Mouse (Mus musculus): ENCODE data around the gene Tbcel. TPM values are rescaled to one million over a fixed set of nuclear protein-coding genes. Genes with fewer than 3 reads are reported as not detected.

Gene Tbcel
- total RNA-seq (2021), result 10 to 100 TPM; 30.1 to 31.6 TPM

DNA sequence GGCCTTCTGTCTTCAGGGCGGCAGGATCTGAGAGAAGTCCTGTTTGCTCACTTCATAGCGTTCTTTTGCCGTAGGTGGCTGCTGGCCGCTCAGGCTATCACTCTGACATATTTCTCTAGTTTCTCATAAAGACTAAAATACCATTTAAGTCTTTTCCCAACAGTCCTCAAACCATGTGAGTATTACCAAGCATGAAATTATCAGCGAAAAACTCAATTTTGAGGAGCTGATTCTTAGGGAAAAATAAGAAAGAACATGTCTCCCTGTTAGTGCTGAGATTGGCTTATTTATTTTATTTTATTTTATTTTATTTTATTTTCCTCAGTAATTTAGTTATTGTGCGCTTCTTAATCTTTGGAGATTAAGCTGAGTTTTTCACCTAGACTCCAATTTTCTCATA, at the start of gene Tbcel:
Gene Tbcel, minus strand, starts transcription at position 101 of the 400 bp plus-strand sequence.
- no peak for DNase-seq
- intact Hi-C loops (cut with DNase I), result no loop called here

DNA sequence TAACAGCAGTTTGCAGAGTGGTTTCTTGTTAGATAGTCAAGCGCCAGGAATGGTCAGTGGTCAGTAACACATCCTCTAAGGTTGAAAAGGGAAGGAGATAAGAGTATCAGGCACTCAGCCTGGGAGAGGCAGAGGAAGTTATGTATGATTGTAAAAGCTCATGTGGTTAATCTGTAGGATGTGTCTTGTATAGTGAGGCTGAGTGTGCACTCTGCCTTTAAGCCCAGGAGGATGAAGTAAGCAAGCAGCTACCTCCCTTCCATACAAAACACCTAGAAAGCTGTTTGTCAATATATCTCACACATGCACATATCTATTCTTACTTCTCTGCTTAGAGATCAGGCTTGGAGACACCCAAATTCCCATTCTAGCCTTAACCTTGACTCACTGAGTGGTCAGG, 47.6 kb upstream of the Tbcel start:
- intact Hi-C loops (cut with DNase I), result no loop called here
- DNase-seq, result no peak

DNA sequence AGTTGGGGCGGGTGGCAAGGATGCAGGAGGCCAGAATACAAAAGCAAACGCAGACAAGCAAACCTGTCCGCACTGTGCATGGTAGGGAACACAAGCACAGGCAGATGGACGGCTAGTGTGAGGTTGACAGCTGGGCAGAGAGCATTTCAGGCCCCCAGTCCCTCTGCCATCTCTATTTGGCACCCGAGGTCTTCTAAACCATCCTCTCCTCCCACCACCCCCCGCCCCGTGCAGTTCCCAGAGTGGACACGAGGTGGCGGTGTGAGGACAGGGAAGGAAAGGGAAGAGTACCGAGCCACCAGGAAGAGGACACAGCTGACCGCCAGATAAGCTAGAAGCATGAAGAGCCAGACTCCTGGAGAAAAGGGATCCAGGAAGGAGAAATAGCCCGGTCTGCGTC, 42.5 kb upstream of the Tbcel start:
- intact Hi-C loops (cut with DNase I), result loop anchor here (2.0 kb wide), 1 partner anchor 395 kb away; the partner anchor contains the start of gene Grik4
- peak; percentile 96 for DNase-seq

DNA sequence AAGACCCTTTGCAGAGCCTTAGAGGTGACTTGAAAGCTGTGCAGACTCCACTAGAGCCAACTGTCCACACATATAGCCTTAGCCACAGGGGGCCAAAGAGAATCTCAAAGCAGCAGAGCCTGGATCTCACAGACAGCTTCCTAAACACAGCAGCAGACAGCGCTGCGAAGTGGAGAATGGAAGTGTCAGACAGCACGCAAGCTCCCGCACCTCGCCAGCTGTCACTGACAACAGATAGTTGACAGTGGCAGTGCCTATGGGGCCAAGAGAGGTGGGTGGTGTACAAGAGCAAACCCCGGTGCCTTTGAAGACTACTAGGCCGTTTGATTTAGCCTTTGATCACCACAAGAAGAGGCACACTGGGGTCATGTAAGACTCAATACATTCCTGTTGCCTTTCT, 41.4 kb upstream of the Tbcel start:
- DNase-seq, result no peak
- intact Hi-C loops (cut with DNase I), result no loop called here

DNA sequence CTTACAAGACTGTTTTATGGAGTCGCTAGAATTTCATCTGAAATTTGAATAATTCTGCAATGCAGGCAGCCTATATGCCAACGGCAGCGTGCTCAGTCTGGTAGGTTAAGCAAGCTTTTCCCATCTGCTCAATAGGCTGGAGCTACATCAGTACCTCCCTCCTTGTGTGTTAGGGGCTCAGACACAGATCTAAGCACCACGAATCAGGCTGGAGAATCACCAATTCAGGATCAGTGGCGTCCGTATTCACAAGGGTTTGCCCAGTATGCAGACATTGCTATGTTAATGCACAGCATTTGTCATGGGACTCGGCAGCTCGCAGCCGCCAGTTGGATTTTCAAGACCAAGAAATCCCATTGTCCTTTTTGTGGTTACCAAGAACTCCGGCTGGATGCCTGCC, 36.9 kb upstream of the Tbcel start:
- DNase-seq, result no peak
- intact Hi-C loops (cut with DNase I), result no loop called here

DNA sequence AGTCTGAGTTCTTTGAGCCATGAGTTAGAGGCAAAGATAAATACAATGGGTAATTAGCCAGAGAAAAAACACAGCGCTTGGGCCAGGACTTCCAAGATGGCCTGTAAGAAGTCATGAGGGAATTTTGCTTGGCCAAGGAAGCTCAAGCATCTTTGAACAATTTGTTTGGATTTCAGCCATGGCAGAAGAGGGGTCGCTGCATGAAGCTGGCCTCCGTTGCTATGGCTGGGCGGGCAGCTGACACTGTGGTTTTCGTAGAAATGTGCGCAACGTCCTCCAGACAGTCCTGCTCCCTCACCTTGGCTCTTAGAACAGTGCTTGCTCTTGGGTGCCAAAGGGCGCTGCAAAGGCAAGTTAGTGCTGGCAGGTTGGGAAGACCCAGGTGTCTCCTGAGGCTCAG, 25.9 kb upstream of the Tbcel start:
- peak; percentile 45 for DNase-seq
- intact Hi-C loops (cut with DNase I), result no loop called here

DNA sequence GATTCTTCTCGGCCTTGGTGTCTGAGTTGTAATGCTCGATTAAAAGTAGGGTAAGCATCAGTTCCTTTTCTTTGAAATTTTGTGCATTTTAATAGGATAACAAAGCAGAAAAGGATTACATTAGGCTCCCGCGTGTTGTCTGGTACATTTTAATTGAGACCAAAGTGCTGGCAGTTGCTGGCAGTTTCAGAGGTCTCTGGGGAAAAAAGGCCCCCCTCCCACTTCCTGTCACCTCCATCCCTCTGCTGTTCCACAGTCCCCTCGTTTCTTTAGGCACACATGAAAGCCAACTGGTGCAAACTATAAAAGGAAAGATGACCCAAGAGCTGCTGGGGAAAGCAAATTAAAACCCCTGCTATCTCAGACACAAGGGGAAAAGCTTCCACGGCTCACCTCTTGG, 25.4 kb upstream of the Tbcel start:
- intact Hi-C loops (cut with DNase I), result no loop called here
- no peak for DNase-seq

DNA sequence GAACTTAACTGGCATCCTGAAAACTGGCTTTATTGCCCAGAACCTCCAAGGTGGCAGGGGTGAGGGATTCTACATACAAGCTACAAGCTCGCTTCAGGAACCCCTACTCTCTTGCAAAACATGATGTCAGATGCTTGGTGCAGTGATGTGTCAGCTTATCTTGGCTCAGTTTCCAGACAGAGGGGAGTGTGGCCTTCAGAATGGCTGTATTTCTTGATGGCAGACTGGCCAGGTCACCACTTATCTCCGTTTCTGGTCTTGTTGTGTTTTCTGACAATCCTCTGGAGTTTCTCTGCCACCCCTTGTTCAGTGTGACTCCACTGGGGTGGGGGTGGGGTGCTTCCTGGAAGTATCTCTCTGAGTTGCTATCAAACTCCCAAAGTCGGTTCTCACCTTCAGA, 24.3 kb upstream of the Tbcel start:
- no peak for DNase-seq
- intact Hi-C loops (cut with DNase I), result no loop called here

DNA sequence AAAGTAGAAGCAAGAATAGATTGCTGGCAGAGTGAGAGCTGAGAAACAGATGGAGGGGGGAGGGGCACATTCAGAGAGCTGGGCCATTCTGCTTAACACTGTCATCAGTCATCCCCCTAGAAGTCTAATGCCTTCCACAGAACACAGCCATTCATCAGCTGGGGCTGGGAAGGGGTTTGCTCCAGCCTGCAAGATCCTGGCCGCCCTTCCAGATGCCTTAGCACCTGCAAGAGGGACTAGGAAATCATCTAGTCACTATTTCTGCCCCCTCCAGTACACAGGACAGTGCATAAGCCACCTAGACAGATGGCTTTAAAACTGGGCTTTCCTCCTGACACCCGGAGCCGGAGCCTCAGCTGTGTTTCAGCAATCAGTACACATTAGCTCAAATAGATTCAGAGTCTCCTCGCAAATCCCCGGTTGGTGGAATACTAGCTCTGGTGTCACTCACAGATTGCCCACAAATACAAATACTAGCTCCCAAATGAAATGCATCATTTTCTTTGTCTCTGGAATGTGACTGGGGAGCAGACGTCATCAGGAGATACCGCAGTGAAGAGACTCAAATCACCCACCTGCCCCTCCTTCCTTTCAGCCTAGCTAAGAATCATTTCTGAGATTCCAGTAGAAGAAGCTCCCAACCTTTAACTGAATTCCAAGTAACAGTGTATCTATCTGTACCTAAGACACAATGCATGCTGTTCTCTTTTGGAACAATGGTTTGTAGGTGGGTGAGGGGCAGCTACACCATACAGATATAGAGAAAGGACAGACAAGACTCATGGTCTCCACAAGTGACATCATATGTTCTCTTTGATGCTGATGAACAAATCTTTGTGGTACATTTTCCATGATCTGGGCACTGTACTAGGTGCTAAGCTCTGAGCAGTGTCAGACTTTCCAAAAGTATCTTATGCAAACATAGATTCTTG, 22.9 kb upstream of the Tbcel start:
- peak; percentile 65 for DNase-seq
- intact Hi-C loops (cut with DNase I), result no loop called here

DNA sequence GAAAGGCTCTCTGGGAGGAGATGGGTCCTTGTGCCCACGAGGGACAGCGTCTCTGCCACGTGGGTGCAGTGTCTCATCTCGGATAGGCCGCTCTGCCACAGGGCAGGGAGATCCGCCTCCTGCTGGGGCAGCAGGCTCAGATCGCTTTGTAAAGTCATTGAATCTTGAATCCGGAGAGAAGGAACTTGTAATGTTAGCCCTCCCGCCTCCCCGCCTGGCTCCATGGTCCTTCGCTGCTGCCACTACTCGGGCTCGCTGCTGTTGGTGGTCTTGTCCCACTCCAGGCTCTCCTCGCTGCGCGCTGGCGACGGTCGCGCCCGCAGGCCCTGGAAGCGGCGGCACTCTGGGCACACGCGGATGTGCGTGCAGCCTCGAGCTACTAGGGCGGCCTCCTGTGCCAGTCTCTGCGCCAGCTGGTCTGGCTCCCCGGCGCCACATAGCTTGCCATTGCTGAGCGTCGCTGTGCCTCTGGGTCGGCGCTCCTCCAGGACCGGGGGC, 13.0 kb upstream of the Tbcel start:
- intact Hi-C loops (cut with DNase I), result no loop called here

DNA sequence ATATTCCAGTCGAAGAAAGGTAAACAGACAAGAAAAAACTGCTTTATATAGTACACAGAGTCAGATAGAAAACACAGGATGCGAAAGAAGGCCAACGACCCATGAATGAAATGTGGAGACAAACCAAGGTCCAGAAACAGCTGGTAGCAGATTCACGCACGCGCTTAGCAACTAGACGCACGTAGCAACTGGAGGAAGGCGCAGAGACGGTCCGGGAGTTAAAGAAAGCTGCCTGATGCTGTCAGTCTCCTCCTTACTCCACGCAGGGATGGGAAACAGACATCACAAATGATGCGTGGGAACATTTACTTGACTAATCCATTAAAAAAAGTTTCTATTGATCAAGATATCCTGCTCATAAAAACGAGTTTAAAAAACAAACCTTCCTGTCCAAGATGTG, 10.6 kb upstream of the Tbcel start:
- intact Hi-C loops (cut with DNase I), result no loop called here
- DNase-seq, result no peak

More for the DNA sequence above, 13.0 kb upstream of the Tbcel start:
- DNase-seq, result peak; percentile 84

DNA sequence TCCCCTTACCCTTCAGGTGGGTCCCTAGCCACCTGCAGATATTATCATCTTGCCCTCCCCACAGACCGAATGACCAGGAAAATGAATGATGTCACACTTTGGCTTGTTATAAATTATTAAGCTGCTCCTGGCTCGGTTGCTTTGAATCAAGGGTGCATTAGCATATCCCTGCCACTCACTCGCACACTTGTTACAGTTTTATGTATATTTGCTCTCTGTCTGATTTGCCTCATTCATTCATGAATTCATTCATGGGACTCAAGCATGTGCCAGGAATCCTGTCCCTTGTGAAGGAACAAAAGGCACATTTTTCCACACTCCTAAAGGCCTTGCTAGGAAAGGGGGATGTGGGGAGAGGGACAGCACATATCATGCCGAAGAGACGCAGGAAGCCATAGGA, 5.5 kb upstream of the Tbcel start:
- intact Hi-C loops (cut with DNase I), result no loop called here
- DNase-seq, result no peak

DNA sequence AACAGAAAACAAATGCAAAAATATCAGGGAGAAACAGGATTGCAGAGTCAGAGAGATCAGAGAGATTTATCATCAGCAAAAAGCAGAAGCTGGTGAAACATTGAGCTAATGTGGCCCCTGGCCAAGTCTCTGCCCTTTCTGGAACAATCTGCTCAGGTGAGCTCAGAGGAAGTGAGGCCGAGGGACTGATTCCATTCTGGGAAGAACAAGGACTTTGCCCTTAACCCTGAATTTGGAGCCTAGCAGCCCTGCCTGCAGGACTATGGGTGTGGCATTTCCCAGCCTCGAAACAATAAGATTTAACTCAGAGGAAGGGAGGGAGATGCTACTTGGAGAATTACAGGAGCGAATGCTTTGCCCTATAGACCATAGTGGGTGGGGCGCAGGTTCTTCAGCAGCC, 4.7 kb upstream of the Tbcel start:
- intact Hi-C loops (cut with DNase I), result no loop called here
- no peak for DNase-seq

DNA sequence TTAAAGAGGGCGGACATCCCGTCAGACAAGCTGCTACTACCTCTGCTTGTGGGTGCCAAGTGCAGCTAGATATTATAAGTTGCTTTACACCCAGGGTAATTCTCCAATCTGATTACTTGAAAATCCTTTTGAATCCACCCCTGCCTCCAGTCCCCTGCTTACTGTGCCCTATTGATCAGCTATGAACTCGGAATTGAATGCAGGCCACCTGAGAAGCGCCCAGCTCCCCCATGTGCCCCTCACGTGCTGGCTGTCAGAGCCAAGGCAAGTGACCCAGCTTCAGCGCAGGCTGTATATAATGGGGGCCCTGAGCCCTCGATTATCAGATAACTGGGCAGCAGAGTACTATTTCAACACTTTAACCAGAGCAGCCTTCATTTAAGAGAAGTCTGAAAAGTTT, 626 bp upstream of the Tbcel start:
- intact Hi-C loops (cut with DNase I), result no loop called here
- DNase-seq, result no peak

DNA sequence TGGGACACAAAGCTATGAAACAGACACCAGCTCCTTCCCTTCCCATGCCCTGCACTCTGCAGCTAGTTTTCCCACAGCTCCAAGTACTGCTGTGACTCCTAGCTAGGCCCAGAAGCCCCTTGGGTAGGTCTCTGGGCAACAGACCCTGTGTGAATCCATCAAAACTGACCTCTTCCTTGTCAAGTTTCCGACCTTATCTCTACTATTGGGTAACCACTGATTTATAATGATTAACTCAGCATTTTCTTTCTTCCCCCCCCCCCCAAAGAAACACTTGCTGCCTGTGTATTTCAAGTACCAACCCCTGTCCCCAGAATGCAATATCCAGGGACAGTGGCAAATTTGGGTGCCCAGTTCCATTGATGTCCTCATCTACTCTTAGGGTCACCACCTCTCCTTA, 587 bp downstream of the Tbcel start:
- DNase-seq, result no peak
- intact Hi-C loops (cut with DNase I), result no loop called here

DNA sequence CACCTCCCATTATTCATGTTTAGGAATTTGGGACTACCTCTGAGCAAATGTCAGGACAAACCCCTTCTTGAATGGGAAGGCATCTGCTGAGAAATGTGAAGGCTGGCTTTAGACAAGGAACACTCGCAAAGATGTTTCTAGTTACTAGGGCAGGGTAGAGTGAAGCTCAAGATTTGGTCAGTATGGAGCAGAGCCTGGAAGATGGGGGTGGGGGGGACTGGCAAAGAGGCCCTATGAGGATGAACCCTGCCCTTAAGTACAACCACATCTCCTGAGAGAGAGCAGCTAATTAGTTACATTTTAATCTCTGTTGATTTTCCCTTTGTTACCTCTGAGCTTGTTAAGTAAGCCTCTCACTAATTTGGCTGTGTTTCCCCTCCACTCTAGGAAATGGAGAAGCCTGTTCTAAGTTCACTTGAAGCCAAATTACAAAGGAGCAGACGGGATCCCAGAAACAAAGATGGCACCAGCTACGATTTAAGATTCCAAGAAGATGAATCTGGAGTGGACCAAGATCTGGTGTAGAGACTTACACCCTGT, 2.6 kb downstream of the Tbcel start:
- intact Hi-C loops (cut with DNase I), result no loop called here
- no peak for DNase-seq

DNA sequence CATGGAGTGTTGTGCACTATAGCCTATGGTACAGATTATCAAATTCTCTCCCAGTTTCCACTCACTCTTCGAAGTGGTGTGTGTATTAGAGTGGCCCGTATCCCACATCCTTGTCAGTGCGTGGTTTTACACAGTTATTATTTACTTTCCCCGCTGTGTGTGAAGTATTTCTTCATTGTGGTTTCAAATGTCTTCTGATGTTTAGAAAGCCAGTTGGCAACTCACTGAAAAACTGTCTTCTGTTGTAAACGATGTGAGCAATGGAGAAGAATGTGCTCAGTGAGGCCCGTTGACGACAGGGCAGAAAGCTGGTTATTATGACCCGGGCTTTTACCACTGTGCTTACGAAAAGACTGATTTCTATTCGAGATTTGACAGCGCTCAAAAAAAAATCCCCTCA, 3.0 kb downstream of the Tbcel start:
- no peak for DNase-seq
- intact Hi-C loops (cut with DNase I), result no loop called here

DNA sequence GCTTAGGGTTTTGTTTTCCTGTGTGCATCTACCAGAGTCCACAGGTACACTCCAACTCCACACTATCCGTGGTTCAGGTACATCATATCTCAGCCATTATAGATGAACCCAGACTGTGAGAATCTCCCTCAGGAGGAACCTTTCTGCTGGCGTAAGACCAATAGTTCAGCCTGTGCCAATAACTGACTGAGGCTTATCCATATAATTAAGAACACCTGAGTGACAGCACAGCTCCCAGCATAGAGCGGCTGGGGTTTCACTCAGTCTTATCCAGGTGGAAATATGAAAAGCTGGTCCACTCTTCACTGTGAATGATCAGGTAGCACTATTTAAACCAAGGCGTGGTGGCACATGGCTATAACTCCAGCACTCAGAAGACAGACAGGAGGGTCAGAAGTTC, 3.9 kb downstream of the Tbcel start:
- peak; percentile 11 for DNase-seq
- intact Hi-C loops (cut with DNase I), result no loop called here

DNA sequence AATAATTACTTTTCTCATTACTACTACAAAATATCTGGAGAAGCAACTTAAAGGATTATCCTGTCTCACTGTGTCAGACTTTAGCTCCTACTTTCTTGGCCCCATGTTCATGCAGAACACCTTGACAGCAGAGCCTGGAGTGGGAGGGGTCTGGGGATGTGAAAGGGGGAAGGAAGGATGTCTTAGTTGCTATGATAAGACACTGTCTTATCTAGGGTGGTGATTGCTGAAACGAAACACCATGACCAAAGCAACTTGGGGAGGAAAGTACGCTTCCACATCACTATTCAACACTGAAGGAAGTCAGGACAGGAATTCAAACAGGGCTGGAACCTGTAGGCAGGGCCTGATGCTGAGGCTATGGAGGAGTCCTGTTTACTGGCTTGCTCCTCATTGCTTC, 11.3 kb downstream of the Tbcel start:
- DNase-seq, result no peak
- intact Hi-C loops (cut with DNase I), result no loop called here

DNA sequence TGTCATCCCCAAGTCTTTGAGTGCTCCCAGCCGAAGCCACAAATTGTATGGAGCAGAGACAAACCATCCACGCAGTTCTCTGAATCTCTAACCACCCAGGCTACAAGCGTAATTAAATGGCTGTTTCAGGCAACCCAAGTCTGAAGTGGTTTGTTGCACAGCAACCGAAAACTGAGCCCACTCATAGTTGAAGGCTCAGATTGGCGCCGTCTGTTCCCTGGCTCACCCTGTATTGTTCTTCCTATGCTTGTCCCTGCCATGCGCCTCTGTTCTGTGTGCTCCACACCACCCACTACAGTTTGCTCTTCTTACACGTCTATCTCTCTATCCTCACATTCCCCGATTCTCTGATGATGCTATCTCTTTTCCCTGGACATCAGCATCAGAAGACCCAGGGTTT, 15.8 kb downstream of the Tbcel start:
- intact Hi-C loops (cut with DNase I), result no loop called here
- no peak for DNase-seq

DNA sequence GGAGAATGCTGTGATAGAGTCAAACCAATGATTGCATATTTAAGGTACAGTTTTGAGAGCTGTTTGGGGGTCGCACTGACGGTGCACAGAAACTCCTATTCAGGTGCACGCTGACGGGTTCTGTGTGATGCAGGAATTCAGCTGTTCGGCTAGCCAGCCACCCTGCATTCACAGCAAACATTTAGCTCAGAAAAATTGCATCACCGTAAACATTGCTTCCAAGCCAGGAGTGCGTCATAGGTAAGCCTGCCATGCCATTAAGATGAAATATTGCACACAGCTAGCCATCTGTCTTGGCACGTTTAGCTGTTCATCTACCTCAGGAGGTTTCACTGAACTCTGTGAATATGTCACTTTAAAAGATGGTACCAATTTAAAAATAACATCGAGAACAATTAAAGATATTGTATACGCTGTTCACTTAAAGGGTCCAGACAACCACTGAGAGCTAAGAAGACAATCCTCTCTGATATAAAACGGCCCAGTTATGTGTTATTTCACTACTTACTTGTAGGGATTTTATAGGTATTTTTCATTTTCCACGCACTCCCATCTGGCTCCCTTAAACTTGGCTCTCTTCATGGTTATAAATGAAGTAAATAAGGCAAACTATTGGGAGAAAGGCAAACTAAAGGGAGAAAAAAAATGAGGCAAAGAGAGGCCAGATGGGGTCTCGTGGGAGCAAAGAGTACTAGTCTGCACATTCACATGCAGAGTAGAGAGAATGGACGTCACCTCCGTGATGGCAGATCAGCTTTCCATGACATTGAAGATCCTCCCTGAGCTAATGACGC, 16.8 kb downstream of the Tbcel start:
- intact Hi-C loops (cut with DNase I), result no loop called here
- no peak for DNase-seq

DNA sequence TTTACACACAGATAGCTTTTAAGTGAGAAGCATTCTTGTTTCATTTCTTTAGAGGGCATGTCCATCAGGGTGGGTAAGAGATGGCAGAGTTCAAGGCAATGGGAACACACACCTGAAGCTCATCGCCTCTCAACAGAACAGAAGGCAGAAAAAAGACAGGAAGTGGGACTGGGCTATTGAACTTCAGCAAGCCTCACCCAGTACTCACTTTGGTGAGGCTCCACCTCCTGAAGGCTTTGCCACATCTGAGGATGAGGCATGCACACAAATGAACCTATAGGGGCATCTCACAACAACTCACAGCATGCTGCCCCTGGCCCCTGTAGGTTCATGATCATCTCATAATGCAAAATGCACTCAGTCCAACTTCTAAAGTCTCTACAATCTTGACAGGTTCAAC, 19.5 kb downstream of the Tbcel start:
- DNase-seq, result no peak
- intact Hi-C loops (cut with DNase I), result no loop called here

All from left cerebral cortex, postnatal 4 days (tissue).